Mouse (Mus musculus) MEL (cell line): ENCODE data around the gene Ostf1. TPM values are rescaled to one million over a fixed set of nuclear protein-coding genes. Genes with fewer than 3 reads are reported as not detected.
A peak's percentile ranks its signal among the peaks of the same experiment; 100 is the strongest.

Source experiments
- DNase-seq: peaks from one replicate; pipeline ENCODE4 v3.0.0; 2011; ENCODE audit warnings: low read depth, low spot score
- H3K27ac ChIP-seq: 2 replicates; pipeline ENCODE4 v1.5.1; 2012; ENCODE audit warnings: low read depth, mild to moderate bottlenecking, control low read depth, low read length, moderate library complexity; ENCODE audit not compliant: control insufficient read depth
- H3K27me3 ChIP-seq, 2 experiments: fragments of 150-350 bp in 1 of 2; sonication (generic) in 1 of 2; 2 replicates each; pipeline ENCODE4 v1.6.1; 2012; ENCODE audit warnings: low read length in 2 of 2, mild to moderate bottlenecking in 2 of 2, improper control_type of control experiment in 1 of 2, moderate library complexity in 1 of 2; ENCODE audit not compliant: insufficient read depth in 2 of 2, control insufficient read depth in 1 of 2
- H3K36me3 ChIP-seq, 2 experiments: 2 replicates each; pipeline ENCODE4 v1.6.1; 2012 to 2014; ENCODE audit warnings: low read length in 2 of 2, improper control_type of control experiment in 1 of 2, inconsistent platforms in 1 of 2, mild to moderate bottlenecking in 1 of 2; ENCODE audit not compliant: insufficient read depth in 2 of 2, control insufficient read depth in 1 of 2
- H3K4me1 ChIP-seq, 2 experiments: fragments of 150-350 bp in 1 of 2; sonication (generic) in 1 of 2; 2 replicates each; pipeline ENCODE4 v1.6.1; 2012; ENCODE audit warnings: low read length in 2 of 2, improper control_type of control experiment in 1 of 2, mild to moderate bottlenecking in 1 of 2; ENCODE audit not compliant: insufficient read depth in 2 of 2, control insufficient read depth in 1 of 2
- H3K4me3 ChIP-seq, 2 experiments: fragments of 150-350 bp in 1 of 2; sonication (generic) in 1 of 2; 2 replicates each; pipeline ENCODE4 v1.5.1; 2012; ENCODE audit warnings: low read depth in 2 of 2, low read length in 2 of 2, mild to moderate bottlenecking in 2 of 2, moderate library complexity in 2 of 2, control low read depth in 1 of 2, improper control_type of control experiment in 1 of 2; ENCODE audit not compliant: control insufficient read depth in 1 of 2, insufficient read depth in 1 of 2
- H3K79me2 ChIP-seq: 2 replicates; pipeline ENCODE4 v1.6.1; 2012; ENCODE audit warnings: mild to moderate bottlenecking, low read length, moderate library complexity; ENCODE audit not compliant: control insufficient read depth, poor library complexity, insufficient read depth
- H3K9ac ChIP-seq: 2 replicates; pipeline ENCODE4 v1.6.1; 2012; ENCODE audit warnings: low read depth, mild to moderate bottlenecking, control low read depth, low read length, moderate library complexity; ENCODE audit not compliant: control insufficient read depth, poor library complexity, severe bottlenecking
- H3K9me3 ChIP-seq: fragments of 150-350 bp; sonication (generic); replicated peaks from 2 replicates; pipeline ENCODE4 v1.6.1; 2012; ENCODE audit warnings: mild to moderate bottlenecking, low read length, improper control_type of control experiment, moderate library complexity; ENCODE audit not compliant: insufficient read depth
- CHD1 ChIP-seq: IDR thresholded peaks from 2 replicates; pipeline ENCODE4 v1.6.1; 2012; ENCODE audit warnings: low read depth, mild to moderate bottlenecking, inconsistent platforms, low read length, improper control_type of control experiment
- CHD2 ChIP-seq: IDR thresholded peaks from 2 replicates; pipeline ENCODE4 v1.6.1; 2011; ENCODE audit warnings: low read length, improper control_type of control experiment
- CTCF ChIP-seq, 3 experiments: IDR thresholded peaks in 2 of 3; conservative IDR thresholded peaks in 1 of 3; 2 replicates each; pipeline ENCODE4 v1.5.1; 2011 to 2012; ENCODE audit warnings: low read length in 3 of 3, low read depth in 2 of 3, mild to moderate bottlenecking in 2 of 3, improper control_type of control experiment in 1 of 3, inconsistent platforms in 1 of 3, mixed read lengths in 1 of 3, moderate library complexity in 1 of 3; ENCODE audit not compliant: control insufficient read depth in 1 of 3, insufficient read depth in 1 of 3, poor library complexity in 1 of 3, severe bottlenecking in 1 of 3
- E2F4 ChIP-seq: IDR thresholded peaks from 2 replicates; pipeline ENCODE4 v1.6.1; 2011; ENCODE audit warnings: low read depth, low read length, improper control_type of control experiment, borderline replicate concordance
- ELF1 ChIP-seq: IDR thresholded peaks from 2 replicates; pipeline ENCODE4 v1.6.1; 2014; ENCODE audit warnings: low read depth, mild to moderate bottlenecking, inconsistent platforms, low read length, improper control_type of control experiment, moderate library complexity
- EP300 ChIP-seq, 2 experiments: IDR thresholded peaks; 2 replicates each; pipeline ENCODE4 v1.6.1; 2011; ENCODE audit warnings: improper control_type of control experiment in 2 of 2, low read length in 2 of 2, low read depth in 1 of 2, mild to moderate bottlenecking in 1 of 2
- ETS1 ChIP-seq: IDR thresholded peaks from 2 replicates; pipeline ENCODE4 v1.6.1; 2012; ENCODE audit warnings: low read depth, mild to moderate bottlenecking, inconsistent platforms, low read length, improper control_type of control experiment, moderate library complexity
- GABPA ChIP-seq: IDR thresholded peaks from 2 replicates; pipeline ENCODE4 v1.6.1; 2012; ENCODE audit warnings: low read depth, mild to moderate bottlenecking, inconsistent platforms, low read length, improper control_type of control experiment, moderate library complexity
- HCFC1 ChIP-seq: IDR thresholded peaks from 2 replicates; pipeline ENCODE4 v1.6.1; 2012; ENCODE audit warnings: low read depth, mild to moderate bottlenecking, inconsistent platforms, low read length, improper control_type of control experiment, moderate library complexity
- JUND ChIP-seq: IDR thresholded peaks from 2 replicates; pipeline ENCODE4 v1.6.1; 2011; ENCODE audit warnings: low read depth, mild to moderate bottlenecking, improper control_type of control experiment, low read length
- KAT2A ChIP-seq: conservative IDR thresholded peaks from 2 replicates; pipeline ENCODE4 v1.6.1; 2012; ENCODE audit warnings: low read depth, low read length, improper control_type of control experiment, inconsistent platforms
- MAFK ChIP-seq: IDR thresholded peaks from 2 replicates; pipeline ENCODE4 v1.6.1; 2011; ENCODE audit warnings: low read depth, mild to moderate bottlenecking, low read length, improper control_type of control experiment, borderline replicate concordance
- MAX ChIP-seq: IDR thresholded peaks from 2 replicates; pipeline ENCODE4 v1.6.1; 2011; ENCODE audit warnings: low read length, improper control_type of control experiment
- MAZ ChIP-seq: IDR thresholded peaks from 2 replicates; pipeline ENCODE4 v1.6.1; 2012; ENCODE audit warnings: low read depth, mild to moderate bottlenecking, inconsistent platforms, low read length, improper control_type of control experiment
- MXI1 ChIP-seq: IDR thresholded peaks from 2 replicates; pipeline ENCODE4 v1.6.1; 2011; ENCODE audit warnings: mild to moderate bottlenecking, low read depth, low read length, improper control_type of control experiment
- MYB ChIP-seq: IDR thresholded peaks from 2 replicates; pipeline ENCODE4 v1.6.1; 2011; ENCODE audit warnings: mild to moderate bottlenecking, low read depth, low read length, improper control_type of control experiment
- MYC ChIP-seq: IDR thresholded peaks from 2 replicates; pipeline ENCODE4 v1.6.1; 2011; ENCODE audit warnings: low read depth, mild to moderate bottlenecking, low read length, improper control_type of control experiment, moderate library complexity
- NELFE ChIP-seq: IDR thresholded peaks from 2 replicates; pipeline ENCODE4 v1.6.1; 2011; ENCODE audit warnings: low read depth, low read length, improper control_type of control experiment
- NRF1 ChIP-seq: IDR thresholded peaks from 2 replicates; pipeline ENCODE4 v1.6.1; 2014; ENCODE audit warnings: low read depth, mild to moderate bottlenecking, inconsistent platforms, low read length, improper control_type of control experiment, moderate library complexity; ENCODE audit not compliant: poor library complexity, insufficient read depth, severe bottlenecking
- POLR2A ChIP-seq, 2 experiments: IDR thresholded peaks; 2 replicates each; pipeline ENCODE4 v1.6.1; 2011 to 2012; ENCODE audit warnings: low read length in 2 of 2, mild to moderate bottlenecking in 2 of 2, control low read depth in 1 of 2, improper control_type of control experiment in 1 of 2, low read depth in 1 of 2, moderate library complexity in 1 of 2; ENCODE audit not compliant: control insufficient read depth in 1 of 2, insufficient read depth in 1 of 2, poor library complexity in 1 of 2
- POLR2AphosphoS2 ChIP-seq: IDR thresholded peaks from 2 replicates; pipeline ENCODE4 v1.6.1; 2011; ENCODE audit warnings: low read length, improper control_type of control experiment
- POLR2AphosphoS5 ChIP-seq: IDR thresholded peaks from 2 replicates; pipeline ENCODE4 v1.6.1; 2012; ENCODE audit warnings: low read depth, borderline replicate concordance, mild to moderate bottlenecking, inconsistent platforms, low read length, moderate library complexity, mixed read lengths
- RAD21 ChIP-seq: IDR thresholded peaks from 2 replicates; pipeline ENCODE4 v1.6.1; 2011; ENCODE audit warnings: mild to moderate bottlenecking, low read depth, low read length, improper control_type of control experiment
- RCOR1 ChIP-seq: IDR thresholded peaks from 2 replicates; pipeline ENCODE4 v1.6.1; 2012; ENCODE audit warnings: low read depth, mild to moderate bottlenecking, inconsistent platforms, low read length, improper control_type of control experiment
- SIN3A ChIP-seq: IDR thresholded peaks from 2 replicates; pipeline ENCODE4 v1.6.1; 2012; ENCODE audit warnings: low read length, improper control_type of control experiment, inconsistent platforms
- SMC3 ChIP-seq: IDR thresholded peaks from 2 replicates; pipeline ENCODE4 v1.6.1; 2011; ENCODE audit warnings: low read depth, low read length, improper control_type of control experiment
- TAL1 ChIP-seq: IDR thresholded peaks from 2 replicates; pipeline ENCODE4 v1.6.1; 2012; ENCODE audit warnings: mild to moderate bottlenecking, inconsistent platforms, low read length, moderate library complexity, mixed read lengths
- TBP ChIP-seq: IDR thresholded peaks from 2 replicates; pipeline ENCODE4 v1.8.0; 2011; ENCODE audit warnings: low read depth, low read length, improper control_type of control experiment
- TCF12 ChIP-seq: IDR thresholded peaks from 2 replicates; pipeline ENCODE4 v1.6.1; 2014; ENCODE audit warnings: low read depth, mild to moderate bottlenecking, inconsistent platforms, low read length, improper control_type of control experiment, moderate library complexity
- UBTF ChIP-seq: IDR thresholded peaks from 2 replicates; pipeline ENCODE4 v1.6.1; 2012; ENCODE audit warnings: low read depth, mild to moderate bottlenecking, inconsistent platforms, low read length, improper control_type of control experiment, moderate library complexity, borderline replicate concordance; ENCODE audit not compliant: insufficient read depth
- USF1 ChIP-seq: IDR thresholded peaks from 2 replicates; pipeline ENCODE4 v1.6.1; 2014; ENCODE audit warnings: low read depth, mild to moderate bottlenecking, inconsistent platforms, low read length, improper control_type of control experiment, moderate library complexity
- USF2 ChIP-seq, 2 experiments: IDR thresholded peaks; 2 replicates each; pipeline ENCODE4 v1.6.1; 2011 to 2012; ENCODE audit warnings: improper control_type of control experiment in 2 of 2, low read length in 2 of 2, borderline replicate concordance in 1 of 2, inconsistent platforms in 1 of 2, low read depth in 1 of 2, mild to moderate bottlenecking in 1 of 2; ENCODE audit not compliant: insufficient read depth in 1 of 2
- ZC3H11A ChIP-seq: IDR thresholded peaks from 2 replicates; pipeline ENCODE4 v1.6.1; 2012; ENCODE audit warnings: low read depth, mild to moderate bottlenecking, inconsistent platforms, low read length, improper control_type of control experiment
- ZKSCAN1 ChIP-seq: IDR thresholded peaks from 2 replicates; pipeline ENCODE4 v1.6.1; 2012; ENCODE audit warnings: low read depth, mild to moderate bottlenecking, inconsistent platforms, low read length, improper control_type of control experiment, moderate library complexity
- ZNF384 ChIP-seq: IDR thresholded peaks from 2 replicates; pipeline ENCODE4 v1.6.1; 2012; ENCODE audit warnings: low read depth, mild to moderate bottlenecking, inconsistent platforms, low read length, improper control_type of control experiment
- polyA plus RNA-seq, 2 experiments: library from polyadenylated mRNA; stranded (reverse) in 1 of 2; unstranded in 1 of 2; fragments of >175 nt in 1 of 2; fragments of >200 nt in 1 of 2; gene quantifications; 2 replicates each; pipeline versions ENCODE4 v1.2.1 to v1.2.4; 2012; ENCODE audit warnings: low replicate concordance in 2 of 2, low read depth in 1 of 2; ENCODE audit not compliant: insufficient read length in 2 of 2, insufficient read depth in 1 of 2, missing spikeins in 1 of 2
- total RNA-seq: library from RNA; depleted of rRNA; stranded (reverse); fragments of 300-350 nt; gene quantifications from 2 replicates; pipeline ENCODE4 v1.2.3, GENCODE M21; 2012

Gene Ostf1
- total and polyA plus RNA-seq, 3 experiments, result 117 to 162 TPM; not detected in 1

- peaks cover 2% of the 10 kb centered on the region; the same call in 1 of the 2 replicates for H3K79me2 ChIP-seq
- H3K9ac ChIP-seq, result peak overlapping the region; percentile 55
- peaks cover 0 to 13% of the 10 kb centered on the region in 2 experiments; a peak in 2 of 4 replicates for H3K36me3 ChIP-seq
- TF ChIP-seq USF2 (IDR thresholded peaks at IDR 0.05; ENCODE audit: borderline replicate concordance in 1 of 2, insufficient read depth in 1 of 2, low read depth in 1 of 2, low read length in 2 of 2) (no peak), NRF1 (no peak), GABPA (no peak), KAT2A (peak; percentile 30; the same call in 1 of the 2 replicates), CHD2 (no peak), POLR2A (IDR thresholded peaks at IDR 0.05; ENCODE audit: control insufficient read depth in 1 of 2, insufficient read depth in 1 of 2, low read depth in 1 of 2, low read length in 2 of 2, poor library complexity in 1 of 2) (peak in 1 of 2 experiments; percentile 68; a peak in 2 of 4 replicates), SIN3A (peak; percentile 54), CTCF (IDR thresholded peaks at IDR 0.05 in 2 of 3, conservative IDR thresholded peaks at IDR 0.05 in 1 of 3; ENCODE audit: control insufficient read depth in 1 of 3, insufficient read depth in 1 of 3, low read depth in 2 of 3, low read length in 3 of 3, poor library complexity in 1 of 3, severe bottlenecking in 1 of 3) (peak in 1 of 3 experiments; percentile 55; a peak in 2 of 6 replicates), MYC (peak; percentile 70; the same call in 1 of the 2 replicates), ELF1 (peak; percentile 86), SMC3 (peak; percentile 37), ZKSCAN1 (no peak), RAD21 (peak; percentile 8), EP300 (IDR thresholded peaks at IDR 0.05; ENCODE audit: low read depth in 1 of 2, low read length in 2 of 2) (peak in 1 of 2 experiments; percentile 29; a peak in 1 of 4 replicates), POLR2AphosphoS5 (no peak), MAFK (no peak), MXI1 (peak; percentile 54; the same call in 1 of the 2 replicates), MAX (peak; percentile 81), MAZ (peak; percentile 34; the same call in 1 of the 2 replicates), CHD1 (no peak), ZC3H11A (peak; percentile 19; the same call in 1 of the 2 replicates), NELFE (peak; percentile 59), JUND (no peak), MYB (no peak), POLR2AphosphoS2 (no peak), USF1 (peak; percentile 64; the same call in 1 of the 2 replicates), TAL1 (no peak), HCFC1 (peak; percentile 72), E2F4 (no peak), ZNF384 (no peak), TCF12 (0 out of 2 replicates have a peak, but pooled peaks have one; percentile 12), ETS1 (peak; percentile 42; the same call in 1 of the 2 replicates), RCOR1 (0 out of 2 replicates have a peak, but pooled peaks have one; percentile 34), TBP (peak; percentile 68), UBTF (no peak)
- H3K27ac ChIP-seq, result peak overlapping the region; percentile 52
- DNase-seq, result peak; percentile 79
- peak overlapping the region; percentile 22 to 38 for H3K4me3 ChIP-seq
- peaks cover 3 to 13% of the 10 kb centered on the region in 2 experiments for H3K4me1 ChIP-seq
- no peaks in the 10 kb centered on the region for H3K27me3 ChIP-seq
- H3K9me3 ChIP-seq, result no peaks in the 10 kb centered on the region
Observed at GRCm38 (mm10) chr19:18663904-18664303, 32.3 kb upstream of the Ostf1 start.
